Mouse (Mus musculus): ENCODE results near the gene Zfp68. TPM values are rescaled to one million over a fixed set of nuclear protein-coding genes. Genes with fewer than 3 reads are reported as not detected.

Gene Zfp68
- polyA plus RNA-seq, 1 experiment from 2014 or later, result 108 TPM

Small RNA genes within 50 kb of the gene (microRNA-seq; reads per million reads assigned to microRNA genes)
- gene Gm24082, result not detected

Other genes with a start within 250 kb of the Zfp68 start
- gene Zfp157, start 178.3 kb downstream of the Zfp68 start, polyA plus RNA-seq (2014; fragmentation: Nextera tagmentation; extraction: Ambion mirVana), result 81.7 and 83.9 TPM in 2 replicates
- not detected in 2 replicates for gene 1700123K08Rik, start 55.0 kb downstream of the Zfp68 start, polyA plus RNA-seq (2014; fragmentation: Nextera tagmentation; extraction: Ambion mirVana)
- 17.4 and 22.6 TPM in 2 replicates for gene A430033K04Rik, start 3.1 kb upstream of the Zfp68 start, polyA plus RNA-seq (2014; fragmentation: Nextera tagmentation; extraction: Ambion mirVana)
- 51.2 and 56.1 TPM in 2 replicates for gene Fam20c, start 134.8 kb upstream of the Zfp68 start, polyA plus RNA-seq (2014; fragmentation: Nextera tagmentation; extraction: Ambion mirVana)
- not detected in 2 replicates for gene Gm5294, start 200.3 kb upstream of the Zfp68 start, polyA plus RNA-seq (2014; fragmentation: Nextera tagmentation; extraction: Ambion mirVana)

Data from midbrain, embryonic 14.5 days (tissue).